Mouse (Mus musculus): Measurements from ENCODE around the gene Adprh.

The Adprh gene

DNA sequence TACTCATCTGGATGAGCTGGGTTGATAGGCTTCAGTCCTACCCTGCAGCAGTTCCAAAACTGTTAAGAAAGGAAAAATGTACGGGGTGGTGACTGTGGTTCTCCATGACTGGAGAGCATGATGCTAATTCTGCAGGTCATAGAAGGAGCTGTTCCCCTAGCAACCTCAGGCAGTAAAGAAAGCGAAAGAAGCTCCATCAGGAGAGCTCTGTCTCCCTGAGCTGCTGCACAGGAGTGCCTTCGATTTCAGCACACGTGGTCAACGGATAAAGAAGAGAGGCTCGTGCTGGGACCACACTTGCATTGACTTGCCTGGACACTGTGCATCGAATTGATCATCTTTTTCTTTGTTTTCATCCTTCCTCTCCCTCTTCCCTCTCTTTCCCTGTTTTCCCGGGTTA is 10.3 kb downstream of the Adprh start:
- no peak for DNase-seq (ENCODE audit: low spot score)

DNA sequence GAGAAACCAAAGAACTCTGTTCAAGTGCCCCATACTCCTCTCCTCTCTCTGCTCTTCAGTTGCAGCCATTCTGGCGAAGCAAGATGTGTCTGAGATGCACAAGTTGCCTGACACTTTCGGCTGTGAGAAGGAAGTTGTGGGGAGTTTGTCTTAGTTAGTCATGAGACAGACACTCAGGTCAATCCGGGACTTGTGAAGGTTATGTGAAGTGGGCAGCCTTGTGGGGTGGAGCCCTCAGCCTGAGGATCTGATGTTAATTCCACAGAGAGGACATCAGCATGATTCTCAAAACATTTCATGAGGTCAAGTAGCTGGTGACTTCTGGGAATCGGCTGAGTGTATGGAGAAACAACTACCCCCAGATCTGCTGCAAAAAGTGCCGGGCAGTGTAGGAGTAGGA is 10.9 kb downstream of the Adprh start:
- DNase-seq (ENCODE audit: low spot score): no peak

DNA sequence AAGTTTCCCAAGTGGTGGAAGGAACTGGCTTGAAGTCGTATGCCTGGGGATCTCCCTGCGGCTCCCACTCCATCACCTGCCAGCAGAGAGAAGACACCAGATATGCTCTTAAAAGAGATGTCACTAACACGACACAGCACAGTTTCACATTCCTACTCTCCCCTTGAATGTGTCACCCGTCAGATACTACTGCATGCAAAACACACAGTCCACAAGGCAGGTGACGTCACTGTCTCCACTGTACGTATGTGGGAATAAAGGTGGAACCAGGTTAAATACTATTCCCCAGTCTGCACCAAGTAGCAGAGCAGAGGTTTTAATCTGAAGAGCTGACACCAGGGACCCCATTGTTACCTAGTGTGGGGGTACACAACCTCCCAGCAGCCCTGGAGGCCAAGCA is 12.1 kb downstream of the Adprh start:
- DNase-seq (ENCODE audit: low spot score): no peak

DNA sequence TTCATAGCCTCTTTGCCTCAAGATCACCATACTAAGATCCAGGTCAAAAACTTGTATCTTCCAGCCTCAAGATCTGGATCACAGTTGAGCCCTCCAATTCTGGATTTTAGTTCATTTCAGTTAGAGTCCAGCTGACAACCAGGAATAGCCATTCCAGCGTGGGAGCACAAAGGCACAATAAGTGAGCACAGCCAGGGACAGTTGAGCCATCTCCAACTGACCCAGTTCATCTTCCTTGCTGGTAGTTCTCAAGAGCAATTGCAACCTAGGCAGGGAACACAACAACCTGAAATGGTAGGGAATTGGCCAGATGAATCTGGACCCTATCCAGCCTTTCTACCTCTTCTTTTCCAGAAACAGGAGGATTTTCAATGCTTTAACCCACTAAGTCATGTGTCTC is 13.3 kb downstream of the Adprh start:
- DNase-seq (ENCODE audit: low spot score): no peak

DNA sequence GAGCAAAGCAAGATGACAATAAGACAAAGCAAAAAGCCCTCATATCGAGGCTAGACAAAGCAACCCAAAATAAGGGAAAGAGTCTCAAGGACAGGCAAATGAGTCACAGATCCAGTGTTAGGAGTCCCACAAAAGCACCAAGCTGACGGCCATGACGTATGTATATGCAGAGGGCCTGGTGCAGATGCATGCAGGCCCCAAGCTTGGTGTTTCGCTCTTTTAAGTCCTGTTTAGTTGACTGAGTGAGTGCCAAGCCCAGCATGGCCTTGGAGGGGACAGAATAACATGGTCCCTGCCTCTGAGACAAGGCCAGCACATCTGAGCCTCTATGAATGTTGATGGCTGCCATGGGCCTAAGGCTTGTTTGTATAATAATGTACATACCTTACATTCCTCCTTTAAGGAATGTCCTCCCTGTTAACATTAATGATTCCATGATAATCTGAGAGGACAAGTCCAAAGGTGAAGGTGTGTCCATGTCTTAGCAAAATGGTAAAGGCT is 18.2 kb downstream of the Adprh start:
- no peak for DNase-seq (ENCODE audit: low spot score)

DNA sequence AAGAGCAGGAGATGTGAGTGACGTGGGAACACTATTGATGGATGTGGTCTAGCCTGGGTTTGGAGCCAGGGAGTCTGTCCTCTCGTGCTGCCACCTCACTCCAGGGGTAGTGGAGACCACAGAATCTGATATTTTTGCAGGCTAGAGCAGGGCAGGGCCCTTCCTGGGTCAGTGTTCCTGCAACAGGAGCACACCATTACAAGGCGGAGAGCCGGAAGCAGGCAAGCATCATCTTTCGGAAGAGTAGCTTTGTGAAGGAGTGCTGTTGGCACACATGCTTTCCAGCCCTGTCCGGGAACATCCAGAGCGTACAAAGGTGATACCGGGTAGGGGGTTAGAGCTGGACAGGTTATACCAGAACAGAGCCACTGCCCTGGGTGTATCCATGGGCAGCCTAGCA is 19.0 kb downstream of the Adprh start:
- DNase-seq (ENCODE audit: low spot score): no peak

DNA sequence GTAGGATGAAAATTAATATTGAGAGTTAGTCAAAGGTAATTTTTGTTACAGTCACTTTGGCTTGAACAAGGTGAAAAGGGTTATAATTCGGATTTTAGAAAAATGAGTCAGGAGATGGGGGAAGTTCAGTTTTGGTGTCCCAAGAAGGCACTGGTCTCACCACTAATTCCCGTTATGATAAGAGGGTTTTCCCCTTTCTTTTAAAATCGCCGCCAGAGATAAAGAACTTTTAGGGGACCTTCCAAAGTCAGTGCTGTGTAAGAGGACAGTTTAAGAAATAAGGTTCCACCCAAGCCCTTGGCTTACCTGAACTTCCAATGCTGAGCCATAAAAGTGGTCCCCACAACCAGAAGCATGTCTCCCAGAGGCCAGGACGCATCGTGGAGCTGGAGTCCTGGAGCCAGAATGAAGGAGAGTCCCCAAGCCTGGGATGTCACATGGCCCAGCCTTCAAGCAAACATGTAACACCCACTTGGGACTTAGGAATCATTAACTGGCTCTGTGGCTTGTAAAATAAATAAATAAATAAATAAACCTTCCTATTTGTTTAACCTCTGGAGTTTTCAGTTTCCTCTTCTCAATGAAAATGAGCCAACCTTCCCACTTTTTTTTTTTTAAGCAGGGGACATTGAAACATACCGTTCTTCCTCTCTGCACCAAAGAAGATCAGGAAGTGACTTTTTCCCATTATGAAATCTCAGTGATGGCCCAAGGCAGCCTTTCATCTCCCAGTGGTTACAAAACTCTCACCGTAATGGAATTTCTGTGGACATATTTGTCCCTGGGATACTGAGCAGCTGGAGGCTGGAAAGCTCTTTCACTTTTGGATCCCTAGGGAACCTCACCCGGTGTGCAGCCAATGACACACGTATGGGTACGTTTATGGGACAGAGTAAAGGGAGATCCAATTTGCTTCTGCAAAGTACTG is 19.7 kb downstream of the Adprh start, which contains the start of gene Pla1a:
Gene Pla1a (minus strand): TSS at position 648 of the 928 bp plus-strand sequence.
- DNase-seq (ENCODE audit: low spot score): peak; percentile 34

DNA sequence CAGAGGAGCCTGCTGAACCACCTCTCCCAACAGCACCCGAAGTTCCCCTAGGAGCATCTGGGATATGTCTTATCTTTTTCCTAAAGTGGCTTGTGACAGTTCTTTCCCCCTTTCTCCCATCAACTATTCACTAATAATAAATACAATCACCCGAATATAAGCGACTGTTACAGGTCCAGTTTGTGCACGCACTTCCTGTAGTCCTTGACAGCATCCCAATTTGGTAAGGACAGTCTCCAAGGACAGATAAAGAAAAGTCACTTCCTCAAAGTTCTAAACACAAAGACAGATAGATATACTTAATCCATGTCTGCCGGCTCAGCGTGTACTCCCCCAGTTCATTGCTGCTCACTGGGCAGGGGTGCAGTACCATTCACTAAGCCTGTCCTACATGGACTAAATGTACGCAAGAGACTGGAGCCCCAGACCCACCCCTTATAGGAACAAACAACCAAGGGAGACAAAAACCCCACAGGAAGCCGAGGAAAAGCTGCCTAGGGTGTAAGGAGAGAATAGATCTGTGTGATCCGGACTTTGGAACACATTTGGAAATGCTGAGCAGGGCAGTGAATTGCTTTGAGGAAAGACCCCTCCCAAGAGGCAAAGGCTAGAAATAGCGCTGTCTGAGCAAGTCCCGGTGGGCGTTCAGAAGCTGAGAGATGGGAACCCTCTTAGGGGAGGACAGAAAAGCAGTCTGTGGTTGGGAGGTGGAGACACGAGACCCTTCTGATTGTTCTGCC is 20.9 kb downstream of the Adprh start:
- no peak for DNase-seq (ENCODE audit: low spot score)

DNA sequence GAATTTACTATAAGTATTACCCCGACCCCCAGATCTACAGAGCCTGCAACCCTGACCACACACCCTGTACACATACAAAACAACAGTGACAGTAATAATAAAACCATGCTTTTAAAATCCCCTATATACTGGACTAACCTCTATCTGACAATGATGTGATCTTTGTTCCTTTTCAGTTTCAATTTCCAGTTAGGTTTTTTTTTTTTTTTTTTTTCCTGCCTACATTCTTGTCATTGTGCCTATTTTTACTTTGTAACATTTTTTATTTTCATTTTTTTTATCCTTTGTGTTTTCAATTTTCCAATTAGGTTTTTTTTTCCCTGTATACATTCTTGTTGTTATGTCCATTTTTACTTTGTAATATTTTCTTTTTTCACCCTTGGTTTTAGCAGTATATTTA is 26.7 kb downstream of the Adprh start:
- no peak for DNase-seq (ENCODE audit: low spot score)

DNA sequence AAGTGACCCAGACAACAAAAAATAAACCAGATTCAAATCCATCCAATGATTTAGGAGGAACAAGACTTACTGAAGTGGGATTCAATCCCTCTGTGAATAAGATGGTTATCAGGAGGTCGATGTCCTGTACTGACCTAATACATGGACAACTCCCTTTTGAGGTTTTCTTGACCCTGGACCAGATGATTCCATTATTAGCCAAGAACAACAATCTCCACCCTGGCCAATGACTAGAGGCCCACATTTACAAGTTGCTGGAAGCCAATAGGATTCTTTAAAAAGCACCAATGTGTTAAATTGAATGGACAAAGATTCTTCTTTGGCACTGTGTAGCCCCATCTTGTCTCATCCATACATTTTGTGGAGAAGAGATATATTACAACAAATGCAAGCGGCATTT is 27.1 kb downstream of the Adprh start:
- no peak for DNase-seq (ENCODE audit: low spot score)

DNA sequence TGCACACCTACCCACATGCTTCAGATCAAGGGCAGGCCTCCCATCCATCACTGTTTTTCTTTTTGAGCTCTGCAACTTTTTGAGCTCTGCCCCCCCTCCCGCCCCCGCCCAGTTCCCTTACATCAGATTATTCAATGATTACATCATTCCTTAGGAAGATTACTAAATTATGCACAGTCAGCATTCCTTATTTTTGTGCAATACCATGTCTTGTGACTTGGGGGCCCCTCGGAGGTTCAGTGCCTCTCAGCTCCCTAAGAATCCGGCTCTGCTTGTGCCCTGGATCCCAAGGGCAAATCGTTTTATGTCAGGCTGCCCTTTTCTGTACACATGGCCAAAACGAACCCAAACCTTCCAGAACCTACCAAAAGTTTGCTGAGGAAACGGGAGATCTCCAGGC is 37.5 kb downstream of the Adprh start:
- no peak for DNase-seq (ENCODE audit: low spot score)

DNA sequence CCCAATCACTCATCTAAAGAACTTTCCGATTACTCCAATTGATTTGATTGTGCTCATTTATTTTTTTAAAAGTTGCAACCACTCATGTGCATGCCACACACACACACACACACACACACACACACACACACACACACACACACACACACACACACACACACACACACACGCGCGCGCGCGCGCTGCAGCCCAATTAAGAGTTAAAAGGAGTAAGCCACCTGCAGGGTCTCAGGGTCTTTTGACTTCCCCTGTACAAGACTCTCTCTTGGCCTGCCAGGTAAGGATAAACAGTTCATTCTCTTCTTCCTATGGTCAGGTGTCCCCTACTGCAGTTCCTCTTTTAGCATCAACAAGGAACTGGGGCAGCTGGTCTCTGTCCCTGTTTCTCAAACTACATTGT is 44.1 kb downstream of the Adprh start:
- DNase-seq (ENCODE audit: low spot score): no peak

DNA sequence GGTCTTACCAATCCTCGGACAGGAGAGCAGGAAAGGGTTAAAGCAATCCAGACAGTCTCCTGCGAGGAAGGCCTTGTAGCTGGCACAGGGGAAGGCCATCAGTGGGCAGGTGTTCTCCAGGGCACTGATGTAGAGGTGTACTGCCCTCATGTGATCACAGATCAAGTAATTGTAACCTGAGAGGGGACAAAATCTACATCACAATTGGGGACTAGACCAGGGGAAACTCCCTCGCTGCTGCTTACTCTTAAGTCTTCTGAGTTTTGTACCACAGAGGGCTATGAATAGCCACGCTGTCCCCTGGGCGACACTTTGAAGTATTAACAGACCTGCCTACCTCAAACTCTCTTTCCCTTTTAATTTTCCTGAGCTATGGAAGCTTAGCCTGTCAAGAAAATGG is 44.9 kb downstream of the Adprh start:
- DNase-seq (ENCODE audit: low spot score): no peak

DNA sequence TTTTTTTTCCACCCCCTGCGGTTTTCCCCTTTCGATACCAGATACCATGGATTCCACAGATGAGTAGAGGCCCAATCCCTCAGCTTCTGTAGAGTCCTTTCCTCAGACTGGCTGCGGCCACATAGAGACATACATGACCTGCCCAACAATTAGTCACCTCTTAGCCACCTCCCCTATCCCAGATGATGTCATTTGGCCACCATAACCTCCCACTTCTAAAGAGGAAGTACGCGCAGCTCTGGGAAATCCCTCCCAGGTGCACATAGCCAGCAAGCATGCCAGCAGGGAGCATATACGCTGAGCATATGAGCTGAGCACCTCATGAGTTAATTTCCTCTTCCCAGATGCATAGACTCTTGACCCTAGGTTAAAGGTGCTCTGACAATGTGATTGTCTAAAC is 45.8 kb downstream of the Adprh start:
- DNase-seq (ENCODE audit: low spot score): peak; percentile 7

DNA sequence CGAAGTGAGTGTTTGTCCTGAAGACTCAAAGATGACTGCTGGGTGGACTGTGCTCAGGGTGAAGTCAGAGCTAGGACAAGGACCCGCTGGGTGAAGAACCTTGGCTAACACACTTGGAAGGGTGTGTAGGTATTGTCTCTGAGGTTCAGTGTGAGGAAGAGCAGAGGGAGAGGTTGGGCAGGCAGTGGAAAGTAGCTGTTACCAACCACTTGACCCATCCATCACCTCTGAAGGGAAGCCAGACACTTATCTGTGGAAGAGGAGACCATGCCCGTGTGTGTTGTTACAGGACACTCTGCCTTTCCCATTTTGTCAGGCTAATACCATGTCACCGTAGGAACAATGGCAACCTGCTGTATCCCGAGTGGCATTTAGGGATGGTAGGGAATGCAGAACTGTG is 46.2 kb downstream of the Adprh start:
- no peak for DNase-seq (ENCODE audit: low spot score)

DNA sequence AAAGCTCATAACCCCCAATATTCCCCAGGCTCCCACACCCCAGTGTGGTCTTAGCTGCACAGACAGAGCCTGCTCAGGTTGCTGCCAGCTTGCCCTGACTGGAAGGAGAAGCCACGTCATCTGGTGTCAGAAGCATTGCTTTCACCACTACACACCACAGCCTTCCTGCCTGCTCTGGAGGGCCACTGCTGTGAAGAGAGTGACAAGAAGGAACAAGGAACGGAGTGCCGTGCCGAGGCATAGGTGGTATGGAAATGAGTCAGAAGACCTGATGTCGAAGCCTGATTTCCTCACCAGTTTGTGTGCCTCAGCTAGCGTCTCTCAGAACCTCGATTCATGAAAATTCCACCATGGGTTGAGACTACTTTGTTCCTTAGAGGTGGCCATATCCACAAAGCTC is 48.9 kb downstream of the Adprh start:
- DNase-seq (ENCODE audit: low spot score): peak; percentile 20

DNA sequence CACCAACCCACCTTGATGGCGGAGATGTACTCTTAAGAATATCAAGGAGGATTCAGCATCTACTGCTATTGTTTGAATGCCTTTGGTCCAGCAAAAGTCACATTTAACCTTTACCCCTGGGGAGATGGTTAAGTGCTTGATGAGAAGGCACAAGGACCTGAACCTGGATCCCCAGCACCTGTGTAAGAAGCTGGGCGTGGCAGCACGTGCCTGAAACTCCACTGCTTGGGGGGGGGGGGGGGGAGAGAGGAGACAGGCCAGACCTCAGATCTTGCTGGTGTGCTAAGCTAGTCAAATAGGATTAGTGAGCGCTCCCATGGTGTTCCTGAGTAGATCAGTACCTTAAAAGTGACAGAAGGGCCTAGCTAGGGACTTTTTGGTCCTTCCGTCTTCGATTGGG is 51.0 kb downstream of the Adprh start:
- DNase-seq (ENCODE audit: low spot score): no peak

DNA sequence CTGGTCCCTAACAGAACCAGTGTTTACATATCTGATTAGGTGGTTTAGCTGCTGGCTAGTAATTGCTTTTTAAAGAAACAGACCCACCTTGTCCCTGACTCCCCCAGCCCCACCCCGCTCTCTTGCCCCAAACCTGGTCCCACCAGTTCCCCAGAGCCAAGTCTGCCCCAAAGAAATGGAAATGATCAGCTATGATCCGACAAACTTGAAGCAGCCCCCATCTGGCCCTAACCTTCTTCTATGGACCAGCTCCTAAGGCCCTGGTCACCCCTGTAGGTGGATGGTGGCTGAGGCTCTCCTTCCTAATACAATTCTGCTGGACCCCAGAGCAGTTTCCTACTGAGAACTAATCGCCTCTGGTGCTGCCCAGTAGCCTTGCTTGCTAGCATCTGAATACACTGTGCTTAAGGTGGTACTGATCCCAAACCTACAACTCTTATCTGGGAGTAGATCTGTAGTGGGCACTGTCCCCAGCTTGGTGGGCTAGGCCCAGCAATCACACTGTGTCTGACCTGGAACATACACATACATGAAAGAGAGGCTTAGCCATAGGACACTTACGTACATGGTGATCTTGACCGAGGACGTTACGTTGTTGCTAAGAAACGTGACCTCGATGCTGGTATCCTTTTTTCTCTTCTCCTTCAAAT is 52.1 kb downstream of the Adprh start:
- DNase-seq (ENCODE audit: low spot score): no peak

DNA sequence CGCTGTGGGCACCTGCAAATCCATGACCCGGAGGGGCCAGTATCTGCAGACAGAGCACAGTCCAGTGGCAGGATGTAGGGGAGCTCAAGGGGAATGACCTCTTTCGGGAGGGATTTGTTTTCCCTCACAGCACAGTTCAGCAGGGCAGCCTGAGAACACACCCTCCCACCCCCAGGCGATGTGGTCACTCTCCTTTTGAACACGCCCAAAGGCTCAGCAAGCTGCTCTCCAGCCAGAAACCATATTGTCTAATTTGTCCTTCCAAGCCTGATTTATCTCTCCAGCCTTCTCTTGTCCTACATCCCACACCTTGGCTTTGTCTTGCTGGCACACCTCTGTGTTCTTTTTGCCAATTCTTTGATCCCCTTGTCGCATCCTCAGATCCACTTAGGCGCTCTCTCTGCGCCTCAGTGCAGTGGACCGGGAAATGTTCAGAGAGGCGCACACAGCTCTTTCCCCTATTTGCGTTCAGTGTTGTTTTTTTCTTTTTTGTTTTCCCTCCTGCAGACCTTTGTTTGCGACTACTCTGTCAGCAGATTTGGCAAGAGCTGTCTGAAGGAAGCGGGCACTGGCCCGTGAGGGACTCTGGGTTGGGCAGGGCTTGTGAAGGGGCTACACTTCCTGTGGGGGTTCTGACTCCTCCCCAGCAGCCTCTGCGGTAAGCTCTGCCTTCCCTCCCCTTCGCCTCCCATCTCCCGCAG is 52.8 kb downstream of the Adprh start:
- DNase-seq (ENCODE audit: low spot score): peak; percentile 62

DNA sequence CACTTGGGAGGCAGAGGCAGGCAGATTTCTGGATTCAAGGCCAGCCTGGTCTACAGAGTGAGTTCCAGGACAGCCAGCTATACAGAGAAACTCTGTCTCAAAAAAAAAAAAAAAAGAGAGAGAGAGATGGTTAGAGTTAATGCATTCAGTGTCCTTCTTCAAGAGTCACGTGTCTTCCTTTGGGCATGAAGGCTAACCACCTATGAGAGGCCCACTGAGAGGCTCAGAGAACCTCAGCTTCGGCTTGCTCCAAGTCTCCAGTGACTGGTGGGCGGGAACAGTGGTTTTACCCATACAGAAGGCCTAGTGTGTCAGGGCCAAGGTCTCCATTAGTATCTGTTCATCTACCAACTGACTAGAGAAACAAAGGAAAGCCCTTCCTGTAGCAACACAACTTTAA is 53.4 kb downstream of the Adprh start:
- DNase-seq (ENCODE audit: low spot score): no peak

DNA sequence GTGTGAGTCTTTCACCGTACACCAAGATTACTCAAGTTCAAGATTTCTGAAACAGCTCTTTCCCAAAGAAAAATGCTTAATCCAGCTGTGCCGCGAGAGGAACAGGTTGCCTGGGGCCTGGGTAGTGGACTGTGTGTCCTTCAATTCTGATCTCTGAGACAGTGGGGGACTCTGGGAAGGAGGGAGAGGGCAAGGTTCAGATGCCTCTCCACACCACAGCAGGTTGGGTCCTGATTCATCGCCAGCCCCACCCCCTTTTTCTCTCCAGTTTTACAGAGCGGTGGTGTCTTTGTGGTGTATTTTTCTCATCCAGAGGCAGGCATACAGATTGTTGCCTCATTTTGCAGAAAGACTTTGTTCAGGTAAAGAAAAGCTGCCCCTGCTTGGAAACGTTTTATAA is 54.2 kb downstream of the Adprh start:
- DNase-seq (ENCODE audit: low spot score): no peak

DNA sequence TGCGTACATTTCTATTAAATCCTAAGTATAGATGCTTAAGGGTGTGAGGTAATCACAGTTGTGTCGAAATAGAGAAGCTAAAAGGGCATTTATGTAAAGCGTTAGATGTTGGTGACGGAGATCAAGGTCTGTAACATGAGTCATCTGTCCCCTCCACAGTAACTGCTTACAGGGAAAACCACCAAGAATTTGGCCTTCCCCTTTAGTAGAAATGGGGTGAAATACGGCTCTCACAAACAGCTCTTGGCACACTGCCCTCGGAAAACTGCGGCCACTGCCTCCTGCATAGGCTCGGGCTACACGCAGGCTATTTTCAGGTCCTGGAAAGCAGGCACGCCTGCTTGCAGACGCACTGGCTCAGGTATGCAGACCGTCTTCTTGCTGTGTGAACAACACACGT is 56.3 kb downstream of the Adprh start:
- DNase-seq (ENCODE audit: low spot score): peak; percentile 71

All from lung, postnatal 25 days (tissue).